Mouse (Mus musculus): Measurements from ENCODE around the gene Fndc8.

- TF ChIP-seq ZMIZ1 (IDR thresholded peaks at IDR 0.05; ENCODE audit: low read depth, low read length) (no peak), USF2 (conservative IDR thresholded peaks at IDR 0.05; ENCODE audit: low read depth, low read length) (no peak), CTCF (conservative IDR thresholded peaks at IDR 0.05 in 1 of 2, IDR thresholded peaks at IDR 0.05 in 1 of 2; ENCODE audit: low read depth in 2 of 2, low read length in 2 of 2) (no peak), POLR2A (IDR thresholded peaks at IDR 0.05; ENCODE audit: low read depth, low read length) (no peak), SIN3A (IDR thresholded peaks at IDR 0.05; ENCODE audit: low read length) (no peak), GABPA (IDR thresholded peaks at IDR 0.05; ENCODE audit: insufficient replicate concordance, low read depth, low read length) (no peak), NRF1 (IDR thresholded peaks at IDR 0.05; ENCODE audit: low read depth, low read length) (no peak), CHD1 (IDR thresholded peaks at IDR 0.05; ENCODE audit: low read depth, low read length) (no peak), TCF12 (IDR thresholded peaks at IDR 0.05; ENCODE audit: low read depth, low read length) (no peak), EP300 (IDR thresholded peaks at IDR 0.05; ENCODE audit: low read length) (no peak), MAFK (IDR thresholded peaks at IDR 0.05; ENCODE audit: insufficient replicate concordance, low read length) (no peak), E2F4 (IDR thresholded peaks at IDR 0.05; ENCODE audit: insufficient replicate concordance, low read depth, low read length) (no peak), JUND (conservative IDR thresholded peaks at IDR 0.05; ENCODE audit: low read depth, low read length) (no peak), RAD21 (IDR thresholded peaks at IDR 0.05; ENCODE audit: low read depth, low read length) (no peak)
Measured at GRCm38 (mm10) chr11:82904952-82905351, 13.0 kb downstream of the Fndc8 start.

Measured in CH12.LX (cell line).